Comparison of ENCODE assay signal across 11 mouse cellular contexts in the genomic region with DNA sequence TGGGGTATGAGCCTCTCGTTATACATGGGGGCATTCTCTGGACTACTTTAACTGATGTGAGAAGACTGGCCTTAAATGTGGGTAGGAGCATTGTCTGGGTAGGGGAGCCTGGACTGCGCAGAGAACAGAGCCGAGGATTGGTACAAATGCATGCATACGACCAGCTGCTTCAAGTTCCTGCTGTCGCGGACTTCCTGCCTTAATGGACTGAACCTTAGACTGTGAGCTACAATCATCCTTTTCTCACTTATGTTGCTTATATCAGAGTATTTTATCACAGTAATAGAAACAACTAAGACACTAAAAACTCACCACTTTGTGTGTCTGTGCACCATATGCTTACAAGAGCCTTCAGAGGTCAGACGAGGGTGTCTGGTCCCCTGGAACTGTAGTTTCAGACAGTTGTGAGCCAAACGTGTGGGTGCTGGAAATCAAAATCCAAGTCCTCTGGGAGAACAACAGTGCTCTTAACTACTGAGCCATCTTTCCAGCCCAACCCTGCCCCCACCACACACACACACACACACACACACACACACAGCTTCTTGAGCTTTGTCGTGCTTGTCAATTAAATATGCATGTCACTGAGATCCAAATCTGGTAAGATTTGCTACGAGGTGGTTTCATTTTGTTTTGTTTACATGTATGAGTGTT.
"Had no signal": no experiment of that assay in that cellular context is flagged by ENCODE, and none has a peak within 500 bp of the region (broad histone marks: within the 10 kb centered on the region; RNA-seq: fewer than 3 reads in every experiment).

No protein-coding gene starts in this region.

- H3K4me2 ChIP-seq: limb, embryonic 13.5 days; midbrain, embryonic 12.5 days; neural tube, embryonic 15.5 days had no signal

- H3K9me3 ChIP-seq: limb, embryonic 13.5 days; midbrain, embryonic 12.5 days; neural tube, embryonic 15.5 days had no signal

- DNase-seq: kidney, adult 9 months; kidney, postnatal 36 days; left cerebral cortex, postnatal 4 days; lung, adult 18-20 months; right cerebral cortex, adult 18-20 months; thymus, postnatal 25 days had no signal

- H3K4me3 ChIP-seq: limb, embryonic 13.5 days; midbrain, embryonic 12.5 days; neural tube, embryonic 15.5 days had no signal

- H3K36me3 ChIP-seq: limb, embryonic 13.5 days; midbrain, embryonic 12.5 days; neural tube, embryonic 15.5 days had no signal

- H3K27ac ChIP-seq: kidney, postnatal 0 days; limb, embryonic 13.5 days; liver, embryonic 14.5 days; midbrain, embryonic 12.5 days; neural tube, embryonic 15.5 days had no signal

- H3K27me3 ChIP-seq: limb, embryonic 13.5 days; midbrain, embryonic 12.5 days; neural tube, embryonic 15.5 days had no signal

- H3K9ac ChIP-seq: limb, embryonic 13.5 days; liver, embryonic 14.5 days; midbrain, embryonic 12.5 days; neural tube, embryonic 15.5 days had no signal
